Mouse (Mus musculus): ENCODE results near the gene Batf2. TPM values are rescaled to one million over a fixed set of nuclear protein-coding genes. Genes with fewer than 3 reads are reported as not detected.

Batf2 gene
- total and polyA plus RNA-seq, 2 experiments from 2014 or later = 0.18 to 0.46 TPM

GRCm38 (mm10) chr19:6216046-6216705 lies 75.4 kb downstream of the Batf2 start:
- Histone ChIP-seq H3K27ac (ENCODE audit: low read depth) (no peak overlapping the region), H3K4me1 (ENCODE audit: control insufficient read depth, insufficient read depth) (no peaks in the 10 kb centered on the region), H3K36me3 (replicated peaks; ENCODE audit: control insufficient read depth, insufficient read depth, low read length) (no peaks in the 10 kb centered on the region), H3K4me3 (ENCODE audit: low read depth, low read length) (no peak overlapping the region), H3K4me2 (ENCODE audit: low read depth, low read length) (no peak overlapping the region), H3K9ac (replicated peaks; ENCODE audit: low read depth, low read length) (no peak overlapping the region), H3K9me3 (replicated peaks; ENCODE audit: control insufficient read depth, low read length) (no peaks in the 10 kb centered on the region), H3K27me3 (ENCODE audit: control insufficient read depth, insufficient read depth, low read length) (no peaks in the 10 kb centered on the region)
- 73% methylated on average over 6 of the region's 6 CpGs for WGBS
- no peak for ATAC-seq (ENCODE audit: insufficient read depth, low read depth)
- TF ChIP-seq EP300 (IDR thresholded peaks at IDR 0.05; ENCODE audit: low read depth) (no peak), CTCF (IDR thresholded peaks at IDR 0.05; ENCODE audit: low read depth) (no peak)
- no peak for DNase-seq (ENCODE audit: low spot score)

GRCm38 (mm10) chr19:6218606-6219005 lies 77.8 kb downstream of the Batf2 start:
- H3K9me3 ChIP-seq (replicated peaks; ENCODE audit: control insufficient read depth, low read length) = no peaks in the 10 kb centered on the region
- no peak overlapping the region for H3K4me2 ChIP-seq (ENCODE audit: low read depth, low read length)
- no peak overlapping the region for H3K9ac ChIP-seq (replicated peaks; ENCODE audit: low read depth, low read length)
- no peaks in the 10 kb centered on the region for H3K27me3 ChIP-seq (ENCODE audit: control insufficient read depth, insufficient read depth, low read length)
- H3K4me1 ChIP-seq (ENCODE audit: control insufficient read depth, insufficient read depth) = no peaks in the 10 kb centered on the region
- no peak overlapping the region for H3K27ac ChIP-seq (ENCODE audit: low read depth)
- TF ChIP-seq EP300 (IDR thresholded peaks at IDR 0.05; ENCODE audit: low read depth) = no peak
- TF ChIP-seq CTCF (IDR thresholded peaks at IDR 0.05; ENCODE audit: low read depth) = no peak
- WGBS = 55% methylated on average over 6 of the region's 6 CpGs
- no peak for ATAC-seq (ENCODE audit: insufficient read depth, low read depth)
- H3K4me3 ChIP-seq (ENCODE audit: low read depth, low read length) = no peak overlapping the region
- no peaks in the 10 kb centered on the region for H3K36me3 ChIP-seq (replicated peaks; ENCODE audit: control insufficient read depth, insufficient read depth, low read length)
- DNase-seq (ENCODE audit: low spot score) = no peak

Other genes starting within 250 kb of the Batf2 start
Only the 30 nearest of the 31 such genes appear.
- gene Dpf2, start 228.0 kb upstream of the Batf2 start, total RNA-seq (2014; rRNA removed; ENCODE audit: low replicate concordance) = 57.8 and 91.8 TPM in 2 replicates
- 60.5 and 61.4 TPM in 2 replicates for gene Dpf2, start 228.0 kb upstream of the Batf2 start, polyA plus RNA-seq (2015; fragmentation: Nextera tagmentation; extraction: Ambion mirVana)
- gene Cdc42ep2, start 216.2 kb upstream of the Batf2 start, total RNA-seq (2014; rRNA removed; ENCODE audit: low replicate concordance) = 15.7 and 17.4 TPM in 2 replicates
- 8.8 and 9.5 TPM in 2 replicates for gene Cdc42ep2, start 216.2 kb upstream of the Batf2 start, polyA plus RNA-seq (2015; fragmentation: Nextera tagmentation; extraction: Ambion mirVana)
- gene Pola2, start 176.8 kb upstream of the Batf2 start, total RNA-seq (2014; rRNA removed; ENCODE audit: low replicate concordance) = 44.7 and 64.3 TPM in 2 replicates
- 32.7 and 34.1 TPM in 2 replicates for gene Pola2, start 176.8 kb upstream of the Batf2 start, polyA plus RNA-seq (2015; fragmentation: Nextera tagmentation; extraction: Ambion mirVana)
- not detected in 2 replicates for gene Slc22a20, start 154.8 kb upstream of the Batf2 start, total RNA-seq (2014; rRNA removed; ENCODE audit: low replicate concordance)
- gene Slc22a20, start 154.8 kb upstream of the Batf2 start, polyA plus RNA-seq (2015; fragmentation: Nextera tagmentation; extraction: Ambion mirVana) = not detected in 2 replicates
- gene Capn1, start 125.1 kb upstream of the Batf2 start, total RNA-seq (2014; rRNA removed; ENCODE audit: low replicate concordance) = 18.9 and 19.3 TPM in 2 replicates
- 4.9 and 5.3 TPM in 2 replicates for gene Capn1, start 125.1 kb upstream of the Batf2 start, polyA plus RNA-seq (2015; fragmentation: Nextera tagmentation; extraction: Ambion mirVana)
- 12.0 and 16.0 TPM in 2 replicates for gene Syvn1, start 94.4 kb upstream of the Batf2 start, total RNA-seq (2014; rRNA removed; ENCODE audit: low replicate concordance)
- gene Syvn1, start 94.4 kb upstream of the Batf2 start, polyA plus RNA-seq (2015; fragmentation: Nextera tagmentation; extraction: Ambion mirVana) = 9.2 and 10.2 TPM in 2 replicates
- 18.7 and 37.1 TPM in 2 replicates for gene Mrpl49, start 83.2 kb upstream of the Batf2 start, total RNA-seq (2014; rRNA removed; ENCODE audit: low replicate concordance)
- 49.7 and 53.5 TPM in 2 replicates for gene Mrpl49, start 83.2 kb upstream of the Batf2 start, polyA plus RNA-seq (2015; fragmentation: Nextera tagmentation; extraction: Ambion mirVana)
- 562 and 833 TPM in 2 replicates for gene Fau, start 83.1 kb upstream of the Batf2 start, total RNA-seq (2014; rRNA removed; ENCODE audit: low replicate concordance)
- gene Fau, start 83.1 kb upstream of the Batf2 start, polyA plus RNA-seq (2015; fragmentation: Nextera tagmentation; extraction: Ambion mirVana) = 484 and 508 TPM in 2 replicates
- gene Znhit2, start 79.8 kb upstream of the Batf2 start, total RNA-seq (2014; rRNA removed; ENCODE audit: low replicate concordance) = 46.7 and 58.4 TPM in 2 replicates
- gene Znhit2, start 79.8 kb upstream of the Batf2 start, polyA plus RNA-seq (2015; fragmentation: Nextera tagmentation; extraction: Ambion mirVana) = 21.4 and 22.7 TPM in 2 replicates
- 13.1 and 14.4 TPM in 2 replicates for gene Tm7sf2, start 72.6 kb upstream of the Batf2 start, total RNA-seq (2014; rRNA removed; ENCODE audit: low replicate concordance)
- 3.2 and 3.3 TPM in 2 replicates for gene Tm7sf2, start 72.6 kb upstream of the Batf2 start, polyA plus RNA-seq (2015; fragmentation: Nextera tagmentation; extraction: Ambion mirVana)
- gene Vps51, start 63.8 kb upstream of the Batf2 start, total RNA-seq (2014; rRNA removed; ENCODE audit: low replicate concordance) = 55.2 and 59.7 TPM in 2 replicates
- gene Vps51, start 63.8 kb upstream of the Batf2 start, polyA plus RNA-seq (2015; fragmentation: Nextera tagmentation; extraction: Ambion mirVana) = 32.5 and 35.8 TPM in 2 replicates
- gene Tmem262, start 61.0 kb upstream of the Batf2 start, total RNA-seq (2014; rRNA removed; ENCODE audit: low replicate concordance) = not detected in 2 replicates
- not detected in 2 replicates for gene Tmem262, start 61.0 kb upstream of the Batf2 start, polyA plus RNA-seq (2015; fragmentation: Nextera tagmentation; extraction: Ambion mirVana)
- not detected in 2 replicates for gene Gm28374, start 58.7 kb upstream of the Batf2 start, total RNA-seq (2014; rRNA removed; ENCODE audit: low replicate concordance)
- gene Gm28374, start 58.7 kb upstream of the Batf2 start, polyA plus RNA-seq (2015; fragmentation: Nextera tagmentation; extraction: Ambion mirVana) = 0.72 and 0.99 TPM in 2 replicates
- 50.8 and 55.5 TPM in 2 replicates for gene Zfpl1, start 56.0 kb upstream of the Batf2 start, total RNA-seq (2014; rRNA removed; ENCODE audit: low replicate concordance)
- gene Zfpl1, start 56.0 kb upstream of the Batf2 start, polyA plus RNA-seq (2015; fragmentation: Nextera tagmentation; extraction: Ambion mirVana) = 36.1 and 37.5 TPM in 2 replicates
- gene Cdca5, start 56.0 kb upstream of the Batf2 start, total RNA-seq (2014; rRNA removed; ENCODE audit: low replicate concordance) = 2.2 and 6.8 TPM in 2 replicates
- gene Cdca5, start 56.0 kb upstream of the Batf2 start, polyA plus RNA-seq (2015; fragmentation: Nextera tagmentation; extraction: Ambion mirVana) = 5.7 and 6.4 TPM in 2 replicates
- gene AC131692.1, start 46.6 kb upstream of the Batf2 start, total RNA-seq (2014; rRNA removed; ENCODE audit: low replicate concordance) = not detected in 2 replicates
- not detected in 2 replicates for gene AC131692.1, start 46.6 kb upstream of the Batf2 start, polyA plus RNA-seq (2015; fragmentation: Nextera tagmentation; extraction: Ambion mirVana)
- not detected in 2 replicates for gene Naaladl1, start 35.2 kb upstream of the Batf2 start, total RNA-seq (2014; rRNA removed; ENCODE audit: low replicate concordance)
- 0.07 TPM in 1 of 2 replicates, not detected in the other for gene Naaladl1, start 35.2 kb upstream of the Batf2 start, polyA plus RNA-seq (2015; fragmentation: Nextera tagmentation; extraction: Ambion mirVana)
- gene Sac3d1, start 22.3 kb upstream of the Batf2 start, total RNA-seq (2014; rRNA removed; ENCODE audit: low replicate concordance) = 46.5 and 48.8 TPM in 2 replicates
- gene Sac3d1, start 22.3 kb upstream of the Batf2 start, polyA plus RNA-seq (2015; fragmentation: Nextera tagmentation; extraction: Ambion mirVana) = 25.1 and 25.8 TPM in 2 replicates
- 30.5 and 55.7 TPM in 2 replicates for gene Snx15, start 12.7 kb upstream of the Batf2 start, total RNA-seq (2014; rRNA removed; ENCODE audit: low replicate concordance)
- gene Snx15, start 12.7 kb upstream of the Batf2 start, polyA plus RNA-seq (2015; fragmentation: Nextera tagmentation; extraction: Ambion mirVana) = 17.5 and 18.5 TPM in 2 replicates
- gene Arl2, start 565 bp downstream of the Batf2 start, total RNA-seq (2014; rRNA removed; ENCODE audit: low replicate concordance) = 59.2 and 75.1 TPM in 2 replicates
- 96.6 and 105 TPM in 2 replicates for gene Arl2, start 565 bp downstream of the Batf2 start, polyA plus RNA-seq (2015; fragmentation: Nextera tagmentation; extraction: Ambion mirVana)
- not detected in 2 replicates for gene Majin, start 43.4 kb downstream of the Batf2 start, total RNA-seq (2014; rRNA removed; ENCODE audit: low replicate concordance)
- not detected in 2 replicates for gene Majin, start 43.4 kb downstream of the Batf2 start, polyA plus RNA-seq (2015; fragmentation: Nextera tagmentation; extraction: Ambion mirVana)
- gene Gpha2, start 85.4 kb downstream of the Batf2 start, total RNA-seq (2014; rRNA removed; ENCODE audit: low replicate concordance) = not detected in 2 replicates
- not detected in 2 replicates for gene Gpha2, start 85.4 kb downstream of the Batf2 start, polyA plus RNA-seq (2015; fragmentation: Nextera tagmentation; extraction: Ambion mirVana)
- gene Ppp2r5b, start 94.9 kb downstream of the Batf2 start, total RNA-seq (2014; rRNA removed; ENCODE audit: low replicate concordance) = 20.6 and 40.3 TPM in 2 replicates
- 18.3 and 18.6 TPM in 2 replicates for gene Ppp2r5b, start 94.9 kb downstream of the Batf2 start, polyA plus RNA-seq (2015; fragmentation: Nextera tagmentation; extraction: Ambion mirVana)
- 18.9 and 24.5 TPM in 2 replicates for gene Atg2a, start 100.7 kb downstream of the Batf2 start, total RNA-seq (2014; rRNA removed; ENCODE audit: low replicate concordance)
- gene Atg2a, start 100.7 kb downstream of the Batf2 start, polyA plus RNA-seq (2015; fragmentation: Nextera tagmentation; extraction: Ambion mirVana) = 4.7 and 5.6 TPM in 2 replicates
- 127 and 200 TPM in 2 replicates for gene Ehd1, start 135.7 kb downstream of the Batf2 start, total RNA-seq (2014; rRNA removed; ENCODE audit: low replicate concordance)
- gene Ehd1, start 135.7 kb downstream of the Batf2 start, polyA plus RNA-seq (2015; fragmentation: Nextera tagmentation; extraction: Ambion mirVana) = 56.4 and 60.3 TPM in 2 replicates
- 4.8 and 9.5 TPM in 2 replicates for gene Cdc42bpg, start 165.5 kb downstream of the Batf2 start, total RNA-seq (2014; rRNA removed; ENCODE audit: low replicate concordance)
- gene Cdc42bpg, start 165.5 kb downstream of the Batf2 start, polyA plus RNA-seq (2015; fragmentation: Nextera tagmentation; extraction: Ambion mirVana) = 0.49 and 0.51 TPM in 2 replicates
- gene Men1, start 194.0 kb downstream of the Batf2 start, total RNA-seq (2014; rRNA removed; ENCODE audit: low replicate concordance) = 20.6 and 46.5 TPM in 2 replicates
- 20.1 and 20.3 TPM in 2 replicates for gene Men1, start 194.0 kb downstream of the Batf2 start, polyA plus RNA-seq (2015; fragmentation: Nextera tagmentation; extraction: Ambion mirVana)
- 48.4 and 59.1 TPM in 2 replicates for gene Map4k2, start 200.2 kb downstream of the Batf2 start, total RNA-seq (2014; rRNA removed; ENCODE audit: low replicate concordance)
- 9.6 and 10.1 TPM in 2 replicates for gene Map4k2, start 200.2 kb downstream of the Batf2 start, polyA plus RNA-seq (2015; fragmentation: Nextera tagmentation; extraction: Ambion mirVana)
- gene Sf1, start 222.7 kb downstream of the Batf2 start, total RNA-seq (2014; rRNA removed; ENCODE audit: low replicate concordance) = 41.8 and 94.6 TPM in 2 replicates
- 31.8 and 38.3 TPM in 2 replicates for gene Sf1, start 222.7 kb downstream of the Batf2 start, polyA plus RNA-seq (2015; fragmentation: Nextera tagmentation; extraction: Ambion mirVana)
- gene Pygm, start 243.4 kb downstream of the Batf2 start, total RNA-seq (2014; rRNA removed; ENCODE audit: low replicate concordance) = 451 and 487 TPM in 2 replicates
- gene Pygm, start 243.4 kb downstream of the Batf2 start, polyA plus RNA-seq (2015; fragmentation: Nextera tagmentation; extraction: Ambion mirVana) = 390 and 400 TPM in 2 replicates

All from heart, postnatal 0 days (tissue).